Mouse (Mus musculus) cortical plate, adult 2 months (tissue): ENCODE results near the gene Ncapg.

Experiments used
- CTCF ChIP-seq: fragments of 200-500 bp; IDR thresholded peaks from 2 replicates; pipeline ENCODE4 v1.5.1; 2011; ENCODE audit warnings: mild to moderate bottlenecking, control low read depth, low read length; ENCODE audit not compliant: insufficient read depth; ENCODE audit errors: extremely low read depth
- POLR2A ChIP-seq: fragments of 200-500 bp; IDR thresholded peaks from 2 replicates; pipeline ENCODE4 v1.6.1; 2011; ENCODE audit warnings: mild to moderate bottlenecking, low read length, control low read depth; ENCODE audit not compliant: insufficient read depth; ENCODE audit errors: extremely low read depth

GRCm38 (mm10) chr5:45629470-45629869 is 40.2 kb upstream of the Ncapg start:
- no peak for TF ChIP-seq POLR2A
- TF ChIP-seq CTCF, result no peak
